Mouse (Mus musculus) hindbrain, embryonic 10.5 days (tissue): ENCODE results near the gene Ercc1. TPM values are rescaled to one million over a fixed set of nuclear protein-coding genes. Genes with fewer than 3 reads are reported as not detected.
A peak's percentile ranks its signal among the peaks of the same experiment; 100 is the strongest.

ENCODE experiments used
- DNase-seq: peaks from one replicate; pipeline ENCODE4 v3.0.0-alpha.2; 2017; ENCODE audit warnings: low spot score
- H3K27ac ChIP-seq: fragments of 300-500 bp; sonication (generic); 2 replicates; pipeline ENCODE4 v1.5.1; 2016; ENCODE audit warnings: mild to moderate bottlenecking, moderate library complexity
- H3K27me3 ChIP-seq: fragments of 300-500 bp; sonication (generic); 2 replicates; pipeline ENCODE4 v1.6.1; 2016; ENCODE audit warnings: mild to moderate bottlenecking; ENCODE audit not compliant: poor library complexity, insufficient read depth, severe bottlenecking
- H3K36me3 ChIP-seq: fragments of 300-500 bp; sonication (generic); 2 replicates; pipeline ENCODE4 v1.6.1; 2016; ENCODE audit warnings: mild to moderate bottlenecking, moderate library complexity
- H3K4me1 ChIP-seq: fragments of 300-500 bp; sonication (generic); replicated peaks from 2 replicates; pipeline ENCODE4 v1.6.1; 2016; ENCODE audit warnings: mild to moderate bottlenecking
- H3K4me3 ChIP-seq: fragments of 300-500 bp; sonication (generic); 2 replicates; pipeline ENCODE4 v1.5.1; 2016; ENCODE audit warnings: mild to moderate bottlenecking, moderate library complexity
- H3K9me3 ChIP-seq: fragments of 300-500 bp; sonication (generic); 2 replicates; pipeline ENCODE4 v1.6.1; 2016; ENCODE audit warnings: mild to moderate bottlenecking, moderate library complexity
- WGBS: fragments of 180-500 bp; shearing (Covaris S2); methylation state at CpG from one replicate; pipeline ENCODE4 v1.1.7; 2016; 5-methylcytosine and 5-hydroxymethylcytosine counted together
- polyA plus RNA-seq: library from polyadenylated mRNA; unstranded; fragments of >200 nt; fragmentation: Nextera tagmentation; extraction: Ambion mirVana; gene quantifications from 2 replicates; pipeline ENCODE4 v1.2.1, GENCODE M21; 2016

Gene Ercc1
- polyA plus RNA-seq, 1 experiment from 2014 or later = 128 TPM

- DNase-seq = no peak
- Histone ChIP-seq H3K27me3 (peaks cover 65% of the 10 kb centered on the region), H3K27ac (no peak overlapping the region), H3K36me3 (no peaks in the 10 kb centered on the region), H3K4me3 (no peak overlapping the region), H3K4me1 (peaks cover 34% of the 10 kb centered on the region), H3K9me3 (no peaks in the 10 kb centered on the region)
- WGBS = 75% methylated on average over 2 of the region's 2 CpGs
Observed at GRCm38 (mm10) chr7:19318201-19318600, 26.4 kb upstream of the Ercc1 start.

- H3K27ac ChIP-seq = no peak overlapping the region
- DNase-seq = no peak
- no peak overlapping the region for H3K4me3 ChIP-seq
- no peaks in the 10 kb centered on the region for H3K36me3 ChIP-seq
- H3K4me1 ChIP-seq = peaks cover 34% of the 10 kb centered on the region
- 83% methylated on average over 7 of the region's 7 CpGs for WGBS
- H3K27me3 ChIP-seq = peaks cover 60% of the 10 kb centered on the region
- H3K9me3 ChIP-seq = no peaks in the 10 kb centered on the region
Observed at GRCm38 (mm10) chr7:19318676-19319075, 25.9 kb upstream of the Ercc1 start.

GRCm38 (mm10) chr7:19319458-19319857 is 25.1 kb upstream of the Ercc1 start:
- 22% methylated on average over 9 of the region's 9 CpGs for WGBS
- DNase-seq = no peak
- no peaks in the 10 kb centered on the region for H3K9me3 ChIP-seq
- peaks cover 52% of the 10 kb centered on the region for H3K27me3 ChIP-seq
- H3K27ac ChIP-seq = peak overlapping the region; percentile 79
- H3K4me3 ChIP-seq = peak overlapping the region; percentile 59
- H3K4me1 ChIP-seq = peaks cover 34% of the 10 kb centered on the region
- no peaks in the 10 kb centered on the region for H3K36me3 ChIP-seq

GRCm38 (mm10) chr7:19319906-19320305 is 24.7 kb upstream of the Ercc1 start:
- Histone ChIP-seq H3K4me1 (peaks cover 34% of the 10 kb centered on the region), H3K27me3 (peaks cover 48% of the 10 kb centered on the region), H3K27ac (peak overlapping the region; percentile 79), H3K4me3 (peak overlapping the region; percentile 59), H3K9me3 (no peaks in the 10 kb centered on the region), H3K36me3 (no peaks in the 10 kb centered on the region)
- under 1% methylated on average over 41 of the region's 41 CpGs for WGBS
- peak; percentile 98 for DNase-seq

GRCm38 (mm10) chr7:19320637-19321036 is 23.9 kb upstream of the Ercc1 start:
- 42% methylated on average over 7 of the region's 7 CpGs for WGBS
- peaks cover 41% of the 10 kb centered on the region for H3K27me3 ChIP-seq
- peak overlapping the region; percentile 79 for H3K27ac ChIP-seq
- no peaks in the 10 kb centered on the region for H3K9me3 ChIP-seq
- DNase-seq = no peak
- peak overlapping the region; percentile 59; the same call in 1 of the 2 replicates for H3K4me3 ChIP-seq
- H3K4me1 ChIP-seq = peaks cover 34% of the 10 kb centered on the region
- no peaks in the 10 kb centered on the region for H3K36me3 ChIP-seq

- H3K36me3 ChIP-seq = no peaks in the 10 kb centered on the region
- no peak for DNase-seq
- H3K4me3 ChIP-seq = no peak overlapping the region
- 61% methylated on average over 5 of the region's 5 CpGs for WGBS
- no peaks in the 10 kb centered on the region for H3K9me3 ChIP-seq
- H3K27me3 ChIP-seq = peaks cover 34% of the 10 kb centered on the region
- H3K27ac ChIP-seq = no peak overlapping the region
- peaks cover 36% of the 10 kb centered on the region for H3K4me1 ChIP-seq
Observed at GRCm38 (mm10) chr7:19321464-19321863, 23.1 kb upstream of the Ercc1 start.

- Histone ChIP-seq H3K27ac (no peak overlapping the region), H3K4me3 (no peak overlapping the region), H3K36me3 (no peaks in the 10 kb centered on the region), H3K9me3 (no peaks in the 10 kb centered on the region), H3K4me1 (peaks cover 41% of the 10 kb centered on the region), H3K27me3 (peaks cover 26% of the 10 kb centered on the region)
- WGBS = 51% methylated on average over 9 of the region's 9 CpGs
- no peak for DNase-seq
Observed at GRCm38 (mm10) chr7:19322489-19322888, 22.1 kb upstream of the Ercc1 start.

- Histone ChIP-seq H3K4me1 (peaks cover 44% of the 10 kb centered on the region), H3K27ac (no peak overlapping the region), H3K27me3 (peaks cover 9% of the 10 kb centered on the region), H3K9me3 (no peaks in the 10 kb centered on the region), H3K36me3 (no peaks in the 10 kb centered on the region), H3K4me3 (no peak overlapping the region)
- 88% methylated on average over 11 of the region's 11 CpGs for WGBS
- DNase-seq = no peak
Observed at GRCm38 (mm10) chr7:19324221-19324620, 20.4 kb upstream of the Ercc1 start.

- Histone ChIP-seq H3K27me3 (peaks cover 11% of the 10 kb centered on the region), H3K4me3 (peak overlapping the region; percentile 52; the same call in 1 of the 2 replicates), H3K9me3 (no peaks in the 10 kb centered on the region), H3K4me1 (peaks cover 31% of the 10 kb centered on the region), H3K36me3 (no peaks in the 10 kb centered on the region), H3K27ac (peak overlapping the region; percentile 81; the same call in 1 of the 2 replicates)
- DNase-seq = no peak
- 73% methylated on average over 21 of the region's 21 CpGs for WGBS
Observed at GRCm38 (mm10) chr7:19325262-19326199, 19.0 kb upstream of the Ercc1 start.

GRCm38 (mm10) chr7:19326359-19326758 is 18.2 kb upstream of the Ercc1 start:
- under 1% methylated on average over 20 of the region's 20 CpGs for WGBS
- H3K27ac ChIP-seq = peak overlapping the region; percentile 81

GRCm38 (mm10) chr7:19327128-19327527 is 17.4 kb upstream of the Ercc1 start:
- DNase-seq = peak; percentile 87
- Histone ChIP-seq H3K27ac (peak overlapping the region; percentile 81), H3K4me1 (peaks cover 27% of the 10 kb centered on the region), H3K36me3 (no peaks in the 10 kb centered on the region), H3K4me3 (peak overlapping the region; percentile 52), H3K27me3 (peaks cover 22% of the 10 kb centered on the region), H3K9me3 (no peaks in the 10 kb centered on the region)
- under 1% methylated on average over 22 of the region's 22 CpGs for WGBS

More at GRCm38 (mm10) chr7:19326359-19326758, 18.2 kb upstream of the Ercc1 start:
- no peaks in the 10 kb centered on the region for H3K9me3 ChIP-seq
- H3K27me3 ChIP-seq = peaks cover 14% of the 10 kb centered on the region
- H3K4me1 ChIP-seq = peaks cover 27% of the 10 kb centered on the region
- DNase-seq = peak; percentile 89
- H3K36me3 ChIP-seq = no peaks in the 10 kb centered on the region
- peak overlapping the region; percentile 52 for H3K4me3 ChIP-seq

- Histone ChIP-seq H3K27me3 (peaks cover 22% of the 10 kb centered on the region), H3K27ac (peak overlapping the region; percentile 81), H3K36me3 (no peaks in the 10 kb centered on the region), H3K4me3 (peak overlapping the region; percentile 52; the same call in 1 of the 2 replicates), H3K9me3 (no peaks in the 10 kb centered on the region), H3K4me1 (peaks cover 27% of the 10 kb centered on the region)
- 81% methylated on average over 5 of the region's 5 CpGs for WGBS
- no peak for DNase-seq
Observed at GRCm38 (mm10) chr7:19327782-19328181, 16.8 kb upstream of the Ercc1 start.

GRCm38 (mm10) chr7:19328425-19328824 is 16.2 kb upstream of the Ercc1 start:
- Histone ChIP-seq H3K9me3 (no peaks in the 10 kb centered on the region), H3K4me1 (peaks cover 33% of the 10 kb centered on the region), H3K36me3 (no peaks in the 10 kb centered on the region), H3K27me3 (peaks cover 22% of the 10 kb centered on the region), H3K4me3 (no peak overlapping the region), H3K27ac (no peak overlapping the region)
- DNase-seq = no peak
